Mouse (Mus musculus): ENCODE data around the gene Secisbp2. TPM values are rescaled to one million over a fixed set of nuclear protein-coding genes. Genes with fewer than 3 reads are reported as not detected.
A peak's percentile ranks its signal among the peaks of the same experiment; 100 is the strongest.
"Not testable (repeated sequence)": the region's sequence is repeated elsewhere in the genome, so short reads cannot be mapped to it uniquely, and the experiment has no call there.

The Secisbp2 gene
- total RNA-seq, 2 experiments from 2014 or later: 19.0 to 21.7 TPM

- DNase-seq (ENCODE audit: low spot score in 2 of 2): no peak
These were observed 9.2 kb upstream of the Secisbp2 start for GRCm38 (mm10) chr13:51642171-51642778.

- no peak for DNase-seq (ENCODE audit: low spot score in 2 of 2)
These were observed 7.3 kb upstream of the Secisbp2 start for GRCm38 (mm10) chr13:51643924-51644828.

- DNase-seq (ENCODE audit: low spot score in 2 of 2): peak; percentile 86 to 88
These were observed 6.4 kb upstream of the Secisbp2 start, which contains the start of gene Cks2 for GRCm38 (mm10) chr13:51644829-51645789. TSS of gene Cks2 (plus strand) at chr13:51645232.

- DNase-seq (ENCODE audit: low spot score in 2 of 2): no peak
These were observed 5.6 kb upstream of the Secisbp2 start for GRCm38 (mm10) chr13:51645872-51646271.

- no peak for DNase-seq (ENCODE audit: low spot score in 2 of 2)
These were observed 5.0 kb upstream of the Secisbp2 start for GRCm38 (mm10) chr13:51646362-51647027.

- no peak for DNase-seq (ENCODE audit: low spot score in 2 of 2)
These were observed 3.7 kb upstream of the Secisbp2 start for GRCm38 (mm10) chr13:51647770-51648169.

GRCm38 (mm10) chr13:51648237-51648636 is 3.3 kb upstream of the Secisbp2 start:
- no peak for DNase-seq (ENCODE audit: low spot score in 2 of 2)

- DNase-seq (ENCODE audit: low spot score in 2 of 2): no peak
These were observed 1.8 kb upstream of the Secisbp2 start for GRCm38 (mm10) chr13:51649740-51650139.

GRCm38 (mm10) chr13:51653159-51653558 is 1.7 kb downstream of the Secisbp2 start:
- no peak for DNase-seq (ENCODE audit: low spot score in 2 of 2)

GRCm38 (mm10) chr13:51653961-51654360 is 2.5 kb downstream of the Secisbp2 start:
- DNase-seq (ENCODE audit: low spot score in 2 of 2): no peak

GRCm38 (mm10) chr13:51656516-51657235 is 5.2 kb downstream of the Secisbp2 start:
- no peak for DNase-seq (ENCODE audit: low spot score in 2 of 2)

GRCm38 (mm10) chr13:51658094-51658493 is 6.6 kb downstream of the Secisbp2 start:
- DNase-seq (ENCODE audit: low spot score in 2 of 2): no peak

GRCm38 (mm10) chr13:51659573-51659972 is 8.1 kb downstream of the Secisbp2 start:
- no peak for DNase-seq (ENCODE audit: low spot score in 2 of 2)

GRCm38 (mm10) chr13:51663561-51663960 is 12.1 kb downstream of the Secisbp2 start:
- no peak for DNase-seq (ENCODE audit: low spot score in 2 of 2)

GRCm38 (mm10) chr13:51668195-51668594 is 16.7 kb downstream of the Secisbp2 start:
- DNase-seq (ENCODE audit: low spot score in 2 of 2): not testable (repeated sequence)

- DNase-seq (ENCODE audit: low spot score in 2 of 2): no peak
These were observed 25.1 kb downstream of the Secisbp2 start for GRCm38 (mm10) chr13:51676641-51677040.

GRCm38 (mm10) chr13:51677041-51677440 is 25.5 kb downstream of the Secisbp2 start:
- DNase-seq (ENCODE audit: low spot score in 2 of 2): no peak

- DNase-seq (ENCODE audit: low spot score in 2 of 2): no peak
These were observed 26.2 kb downstream of the Secisbp2 start for GRCm38 (mm10) chr13:51677630-51678185.

GRCm38 (mm10) chr13:51678687-51679086 is 27.2 kb downstream of the Secisbp2 start:
- DNase-seq (ENCODE audit: low spot score in 2 of 2): no peak

GRCm38 (mm10) chr13:51679332-51679731 is 27.8 kb downstream of the Secisbp2 start:
- DNase-seq (ENCODE audit: low spot score in 2 of 2): no peak

All from adrenal gland, adult 18-20 months (tissue).